Mouse (Mus musculus): ENCODE data around the gene Iqcd. TPM values are rescaled to one million over a fixed set of nuclear protein-coding genes. Genes with fewer than 3 reads are reported as not detected.

The Iqcd gene
- polyA plus RNA-seq, 1 experiment from 2014 or later = 0.60 TPM

DNA sequence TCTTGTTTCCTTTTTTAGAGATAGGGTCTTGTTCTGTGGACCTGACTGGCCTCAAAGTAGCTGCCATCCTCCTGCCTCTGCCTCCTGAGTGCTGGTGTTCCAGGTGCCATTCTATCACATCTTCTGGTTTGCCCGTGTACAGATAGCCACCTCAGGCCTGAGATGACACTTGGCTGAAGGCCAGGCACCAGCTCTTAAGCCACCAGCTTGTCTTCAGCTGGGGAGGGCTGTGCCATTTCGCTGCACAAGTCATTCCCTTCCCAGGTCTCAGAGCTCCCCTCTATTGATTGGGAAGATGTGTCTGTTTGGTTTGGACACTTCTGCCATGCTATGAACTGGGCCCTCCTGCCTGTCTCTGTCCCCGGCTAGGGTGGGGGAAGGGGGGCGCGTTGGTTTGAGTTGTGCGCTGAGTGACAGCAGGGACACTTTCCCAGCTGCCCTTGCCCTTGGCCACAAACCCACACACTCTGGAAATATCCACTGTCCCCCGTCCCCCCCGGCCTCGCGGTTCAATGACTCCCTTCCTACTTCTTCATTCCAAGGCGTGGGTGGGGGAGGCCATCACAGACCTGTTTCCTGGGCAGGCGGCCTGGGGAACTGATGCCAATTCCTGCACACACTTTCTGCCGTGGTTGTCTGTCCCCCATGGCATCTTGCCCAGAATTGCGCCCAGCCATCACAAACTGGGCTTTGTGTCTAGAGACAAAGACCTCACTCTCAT, 54.7 kb downstream of the Iqcd start:
- Histone ChIP-seq H3K4me2 (replicated peaks) (no peak overlapping the region), H3K9me3 (no peaks in the 10 kb centered on the region), H3K27me3 (peaks cover 33% of the 10 kb centered on the region), H3K36me3 (no peaks in the 10 kb centered on the region), H3K4me1 (peaks cover 3% of the 10 kb centered on the region), H3K4me3 (no peak overlapping the region), H3K27ac (replicated peaks) (no peak overlapping the region), H3K9ac (replicated peaks) (no peak overlapping the region)
- WGBS = 86% methylated on average over 14 of the region's 14 CpGs
- ATAC-seq (ENCODE audit: low FRiP score, low read depth) = no peak

DNA sequence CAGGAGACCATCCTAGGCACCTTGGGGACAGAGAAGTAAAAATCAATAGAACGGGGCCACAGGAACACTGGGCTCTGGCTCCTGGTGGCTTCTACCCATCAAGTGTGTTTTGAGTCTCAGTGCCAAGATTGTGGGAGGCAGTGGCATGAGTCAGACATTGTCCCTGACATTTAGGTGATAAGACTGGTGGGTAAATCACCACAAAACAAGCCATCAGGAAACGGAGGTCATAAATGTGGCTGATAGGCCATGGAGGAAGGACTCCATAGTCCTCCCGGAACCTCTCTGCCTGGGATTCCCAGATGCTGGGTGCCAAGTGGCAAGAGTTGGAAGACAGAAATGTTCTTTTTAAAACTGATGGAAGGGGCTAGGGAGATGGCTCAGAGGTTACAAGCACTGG, 55.4 kb downstream of the Iqcd start:
- no peak for ATAC-seq (ENCODE audit: low FRiP score, low read depth)
- Histone ChIP-seq H3K36me3 (no peaks in the 10 kb centered on the region), H3K4me1 (peaks cover 10% of the 10 kb centered on the region), H3K9ac (replicated peaks) (no peak overlapping the region), H3K27ac (replicated peaks) (no peak overlapping the region), H3K9me3 (no peaks in the 10 kb centered on the region), H3K27me3 (peaks cover 40% of the 10 kb centered on the region), H3K4me3 (no peak overlapping the region), H3K4me2 (replicated peaks) (no peak overlapping the region)
- WGBS = 86% methylated on average over 3 of the region's 3 CpGs

DNA sequence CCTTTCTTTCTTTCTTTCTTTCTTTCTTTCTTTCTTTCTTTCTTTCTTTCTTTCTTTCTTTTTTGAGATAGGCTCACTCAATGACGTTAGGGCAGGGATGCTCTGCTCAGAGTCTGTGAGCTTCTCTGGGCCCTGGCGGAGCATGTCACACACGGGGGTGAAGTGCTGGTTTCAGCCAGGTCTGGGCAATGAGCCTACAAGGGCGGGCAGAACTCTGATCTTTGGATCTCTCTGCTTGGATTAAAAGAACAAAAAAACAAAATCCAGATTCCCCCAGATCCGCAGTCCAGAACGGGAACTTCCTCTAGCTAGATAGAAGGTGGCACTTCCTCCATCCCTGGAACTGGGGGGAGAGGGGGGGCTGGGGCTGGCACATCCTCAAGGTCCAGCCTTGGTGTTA, 57.0 kb downstream of the Iqcd start:
- no peak overlapping the region for H3K4me3 ChIP-seq
- 70% methylated on average over 6 of the region's 6 CpGs for WGBS
- no peaks in the 10 kb centered on the region for H3K9me3 ChIP-seq
- no peaks in the 10 kb centered on the region for H3K36me3 ChIP-seq
- no peak overlapping the region for H3K9ac ChIP-seq (replicated peaks)
- no peak for ATAC-seq (ENCODE audit: low FRiP score, low read depth)
- no peak overlapping the region for H3K27ac ChIP-seq (replicated peaks)
- peaks cover 57% of the 10 kb centered on the region for H3K27me3 ChIP-seq
- peaks cover 14% of the 10 kb centered on the region for H3K4me1 ChIP-seq
- H3K4me2 ChIP-seq (replicated peaks) = no peak overlapping the region

DNA sequence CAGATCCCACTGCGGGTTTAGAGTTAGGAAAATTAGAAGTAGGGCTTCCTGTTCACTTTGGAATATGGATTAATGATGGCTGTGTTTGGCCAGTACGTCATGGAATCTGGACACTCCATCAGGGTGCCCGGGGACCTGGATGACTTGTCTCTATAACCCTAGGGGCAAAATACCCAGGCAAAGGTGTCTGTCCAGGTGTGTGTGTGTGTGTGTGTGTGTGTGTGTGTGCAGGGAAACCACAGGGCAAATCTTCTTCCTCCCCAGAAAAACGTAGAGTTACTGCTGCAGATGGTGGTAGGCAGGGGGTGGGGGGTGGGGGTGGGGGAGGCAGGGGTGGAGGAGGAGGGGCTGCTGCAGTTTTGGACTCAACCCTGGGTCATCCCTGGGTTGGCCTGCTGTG, 58.5 kb downstream of the Iqcd start:
- 84% methylated on average over 4 of the region's 4 CpGs for WGBS
- peaks cover 14% of the 10 kb centered on the region for H3K4me1 ChIP-seq
- no peak for ATAC-seq (ENCODE audit: low FRiP score, low read depth)
- no peak overlapping the region for H3K4me2 ChIP-seq (replicated peaks)
- H3K27ac ChIP-seq (replicated peaks) = no peak overlapping the region
- H3K27me3 ChIP-seq = peaks cover 70% of the 10 kb centered on the region
- no peaks in the 10 kb centered on the region for H3K9me3 ChIP-seq
- H3K36me3 ChIP-seq = no peaks in the 10 kb centered on the region
- H3K4me3 ChIP-seq = no peak overlapping the region
- H3K9ac ChIP-seq (replicated peaks) = no peak overlapping the region

DNA sequence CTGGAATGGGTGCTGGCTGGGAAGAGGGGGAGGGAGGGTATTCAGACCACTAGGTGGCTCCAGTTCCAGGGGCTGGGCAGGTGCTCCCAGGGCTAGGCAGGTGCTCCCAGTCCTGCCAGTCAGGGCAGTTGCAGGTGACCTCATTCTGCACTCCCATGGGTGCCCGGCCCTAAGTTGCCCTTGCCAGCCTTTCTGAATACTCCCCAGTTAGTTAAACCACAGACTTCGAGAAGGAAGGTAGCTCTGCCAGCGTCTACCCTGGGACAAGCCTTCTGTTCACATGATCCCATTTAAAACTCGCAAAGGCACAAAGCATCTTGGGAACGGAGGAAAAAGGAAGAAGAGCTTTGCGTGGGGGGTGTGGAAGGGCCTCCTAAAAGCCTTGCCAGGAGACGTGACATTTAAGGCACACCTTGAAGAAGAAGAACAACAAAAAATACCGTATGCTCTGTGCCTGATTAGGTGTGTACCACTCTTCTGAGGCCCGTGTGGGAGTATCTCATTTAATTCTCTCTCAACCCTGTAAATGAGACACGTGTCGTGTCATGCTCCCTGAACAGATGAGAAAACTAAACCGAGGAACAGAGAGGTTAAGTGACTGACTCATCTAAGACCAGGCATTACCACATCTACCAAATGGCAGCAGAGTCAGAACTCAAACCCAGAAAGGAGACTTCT, 59.1 kb downstream of the Iqcd start:
- Histone ChIP-seq H3K36me3 (no peaks in the 10 kb centered on the region), H3K4me1 (peaks cover 14% of the 10 kb centered on the region), H3K4me3 (no peak overlapping the region), H3K9ac (replicated peaks) (no peak overlapping the region), H3K9me3 (no peaks in the 10 kb centered on the region), H3K27me3 (peaks cover 75% of the 10 kb centered on the region), H3K27ac (replicated peaks) (no peak overlapping the region), H3K4me2 (replicated peaks) (no peak overlapping the region)
- ATAC-seq (ENCODE audit: low FRiP score, low read depth) = no peak
- 42% methylated on average over 12 of the region's 12 CpGs for WGBS

DNA sequence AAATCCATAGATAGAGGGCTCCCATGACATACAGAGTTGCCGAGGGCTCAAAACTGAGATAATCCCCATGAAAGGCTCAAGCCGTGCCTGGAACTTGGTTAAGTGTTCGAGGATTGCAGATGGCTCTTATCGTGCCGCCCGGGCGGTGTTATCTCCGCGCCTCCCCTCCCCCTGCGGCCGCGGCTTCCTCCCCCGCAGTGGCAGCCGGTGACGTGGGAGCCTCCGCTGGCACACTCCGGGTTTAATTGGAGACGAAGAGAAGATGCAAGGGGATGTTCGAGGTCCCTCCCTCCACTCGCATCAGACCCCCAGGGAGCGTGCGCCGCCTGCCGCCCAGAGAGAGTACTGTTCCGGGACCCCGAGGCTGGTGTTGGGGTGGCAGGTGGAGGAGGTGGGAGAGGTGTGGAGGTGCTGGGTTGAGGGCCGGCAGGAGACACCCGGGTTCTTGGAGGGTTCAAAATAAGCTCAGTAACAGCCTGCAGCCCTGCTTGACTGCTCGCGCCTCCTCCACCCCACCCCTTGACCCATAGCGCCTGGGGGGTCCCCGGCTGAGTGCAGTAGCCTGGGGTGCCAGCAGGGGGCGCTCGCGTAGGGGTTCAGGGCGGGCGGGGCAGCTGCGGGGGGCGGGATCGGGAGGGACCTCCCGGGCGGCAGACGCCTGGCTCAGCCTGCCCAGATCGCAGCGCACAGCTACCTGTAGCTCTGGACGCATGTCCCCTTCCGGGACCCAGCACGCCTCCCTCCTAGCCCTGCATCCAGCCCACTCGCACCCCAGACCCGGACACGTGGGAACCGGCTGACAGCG, 60.0 kb downstream of the Iqcd start, which contains the start of gene Rasal1:
TSS of gene Rasal1 (plus strand) at position 244 of the 805 bp plus-strand sequence.
- no peaks in the 10 kb centered on the region for H3K9me3 ChIP-seq
- H3K4me1 ChIP-seq = peaks cover 14% of the 10 kb centered on the region
- peak within 1 kb of the TSS; percentile 25 for H3K4me3 ChIP-seq
- no peaks in the 10 kb centered on the region for H3K36me3 ChIP-seq
- H3K27me3 ChIP-seq = peaks cover 75% of the 10 kb centered on the region
- H3K27ac ChIP-seq (replicated peaks) = no peak within 1 kb of the TSS
- 0 out of 2 replicates have a peak within 1 kb of the TSS, but pooled peaks have one; percentile 15 for H3K9ac ChIP-seq (replicated peaks)
- H3K4me2 ChIP-seq (replicated peaks) = peak within 1 kb of the TSS; percentile 45
- ATAC-seq (ENCODE audit: low FRiP score, low read depth) = no peak
- WGBS = under 1% methylated on average over 43 of the region's 53 CpGs

DNA sequence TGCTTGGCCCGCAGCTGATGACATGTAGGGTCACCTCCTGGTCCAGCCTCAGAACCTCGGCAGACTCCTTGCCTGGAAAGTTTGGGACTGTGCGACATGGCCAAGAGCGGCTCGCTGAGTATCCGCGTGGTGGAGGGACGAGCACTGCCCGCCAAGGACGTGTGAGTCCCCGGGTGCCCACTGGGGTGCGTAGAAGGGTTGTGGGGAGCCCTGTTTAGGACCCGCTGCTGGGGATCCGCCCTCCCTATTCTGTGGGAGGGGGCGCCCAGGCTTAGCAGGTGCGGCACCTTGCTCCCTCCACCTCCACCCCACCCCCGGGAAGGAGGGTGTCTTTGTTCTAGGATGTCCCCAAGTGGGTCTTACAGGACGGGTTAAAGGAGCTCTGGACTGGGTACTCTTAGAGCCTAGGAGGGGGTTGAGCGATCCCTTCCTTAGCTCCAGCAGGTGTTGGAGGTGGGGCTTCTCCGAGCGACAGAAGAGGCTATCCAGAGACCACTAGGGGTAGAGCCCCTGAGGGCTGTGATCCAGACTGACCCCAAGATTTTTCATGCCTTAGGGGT, 60.6 kb downstream of the Iqcd start:
- ATAC-seq (ENCODE audit: low FRiP score, low read depth) = no peak; the same call in 1 of the 2 replicates

DNA sequence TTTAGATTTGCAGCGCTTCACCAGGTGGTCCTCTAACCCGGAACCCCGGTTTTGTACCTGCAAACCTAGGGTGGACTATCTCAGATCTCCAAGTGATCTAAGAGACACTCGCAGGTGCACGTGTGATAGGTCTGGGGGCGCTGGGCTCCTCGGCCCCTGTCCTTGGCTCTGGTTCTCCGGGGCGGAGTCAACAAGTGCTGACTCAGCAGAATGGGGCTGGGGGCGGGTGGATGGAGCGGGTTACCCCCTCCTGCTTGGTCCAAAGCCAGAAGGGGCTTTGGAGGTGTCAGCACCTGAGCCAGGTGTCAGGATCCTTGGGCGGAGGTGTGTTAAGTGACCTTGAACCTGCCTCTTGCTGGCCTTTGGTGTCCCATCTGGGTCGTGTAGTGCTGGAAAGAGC, 61.1 kb downstream of the Iqcd start:
- 19% methylated on average over 13 of the region's 13 CpGs for WGBS
- Histone ChIP-seq H3K4me3 (no peak overlapping the region), H3K36me3 (no peaks in the 10 kb centered on the region), H3K4me1 (peaks cover 14% of the 10 kb centered on the region), H3K9me3 (no peaks in the 10 kb centered on the region), H3K27ac (replicated peaks) (no peak overlapping the region), H3K9ac (replicated peaks) (no peak overlapping the region), H3K4me2 (replicated peaks) (no peak overlapping the region), H3K27me3 (peaks cover 78% of the 10 kb centered on the region)
- ATAC-seq (ENCODE audit: low FRiP score, low read depth) = no peak

More for the DNA sequence above, 60.6 kb downstream of the Iqcd start:
- Histone ChIP-seq H3K27me3 (peaks cover 74% of the 10 kb centered on the region), H3K4me3 (peak overlapping the region; percentile 25; the same call in 1 of the 2 replicates), H3K4me2 (replicated peaks) (peak overlapping the region; percentile 45), H3K27ac (replicated peaks) (no peak overlapping the region), H3K9ac (replicated peaks) (no peak overlapping the region), H3K9me3 (no peaks in the 10 kb centered on the region), H3K36me3 (no peaks in the 10 kb centered on the region), H3K4me1 (peaks cover 14% of the 10 kb centered on the region)
- WGBS = 4% methylated on average over 21 of the region's 21 CpGs

DNA sequence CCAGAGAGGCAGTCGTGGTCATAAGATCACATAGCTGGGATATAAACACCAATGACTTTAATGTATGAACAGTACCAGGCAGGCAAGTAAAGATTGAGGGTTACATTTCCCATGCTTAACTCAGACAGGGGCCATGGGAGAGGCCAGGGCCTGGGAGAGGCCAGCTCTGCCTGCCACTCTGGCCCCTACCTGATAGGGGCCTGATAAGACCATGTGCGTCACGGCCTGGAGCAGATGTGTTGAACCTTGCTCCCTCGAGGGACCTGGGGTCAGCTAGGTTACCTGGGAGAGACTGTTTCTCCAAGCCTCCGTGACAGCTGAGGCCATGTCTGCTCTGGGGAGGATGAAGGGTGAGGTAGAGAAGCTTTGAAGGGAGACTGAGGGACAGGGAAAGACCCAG, 62.4 kb downstream of the Iqcd start:
- H3K9ac ChIP-seq (replicated peaks) = no peak overlapping the region
- no peak overlapping the region for H3K4me2 ChIP-seq (replicated peaks)
- no peaks in the 10 kb centered on the region for H3K9me3 ChIP-seq
- H3K27me3 ChIP-seq = peaks cover 75% of the 10 kb centered on the region
- no peaks in the 10 kb centered on the region for H3K36me3 ChIP-seq
- peaks cover 14% of the 10 kb centered on the region for H3K4me1 ChIP-seq
- ATAC-seq (ENCODE audit: low FRiP score, low read depth) = no peak
- H3K4me3 ChIP-seq = no peak overlapping the region
- no peak overlapping the region for H3K27ac ChIP-seq (replicated peaks)
- 84% methylated on average over 5 of the region's 5 CpGs for WGBS

DNA sequence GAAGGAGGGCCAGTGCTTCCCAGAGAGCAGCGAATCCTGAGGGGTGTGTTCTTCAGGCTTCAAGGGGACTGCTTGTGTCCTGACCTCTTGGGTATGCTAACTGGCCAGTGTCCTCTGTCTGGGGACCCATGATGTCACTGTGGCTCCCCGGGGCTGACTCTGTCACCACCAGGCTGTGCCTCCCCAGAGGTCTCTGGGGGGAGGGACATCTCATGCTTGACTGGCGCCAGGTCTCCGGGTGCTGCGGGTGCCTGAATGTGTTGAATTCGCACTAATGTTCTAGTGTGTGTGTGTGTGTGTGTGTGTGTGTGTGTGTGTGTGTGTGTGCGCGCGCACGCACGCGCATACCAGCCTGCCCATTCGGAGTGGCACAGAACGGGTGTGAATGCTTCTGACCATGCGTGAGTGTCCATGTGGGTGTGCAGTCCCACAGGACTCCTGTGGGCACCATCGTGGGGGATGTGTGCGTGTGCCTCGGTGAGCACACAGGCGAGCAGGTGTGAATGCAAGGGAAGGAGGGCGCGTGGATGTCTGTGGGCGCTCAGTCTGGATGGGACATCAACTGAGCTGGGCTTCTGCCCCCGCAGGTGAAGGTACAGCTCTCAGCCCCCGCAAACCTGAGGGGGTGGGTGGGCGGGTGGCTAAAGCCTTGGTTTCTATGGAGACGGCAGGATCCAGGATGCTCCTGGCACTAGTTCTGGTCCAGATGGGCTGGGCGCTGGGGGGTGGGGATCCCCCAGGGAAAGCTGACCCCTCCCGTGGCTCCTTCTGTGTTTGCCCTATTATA, 64.3 kb downstream of the Iqcd start:
- ATAC-seq (ENCODE audit: low FRiP score, low read depth) = no peak
- Histone ChIP-seq H3K27me3 (peaks cover 56% of the 10 kb centered on the region), H3K9me3 (no peaks in the 10 kb centered on the region), H3K9ac (replicated peaks) (no peak overlapping the region), H3K36me3 (no peaks in the 10 kb centered on the region), H3K4me3 (no peak overlapping the region), H3K4me1 (peaks cover 19% of the 10 kb centered on the region), H3K4me2 (replicated peaks) (no peak overlapping the region), H3K27ac (replicated peaks) (no peak overlapping the region)
- WGBS = 84% methylated on average over 28 of the region's 28 CpGs

DNA sequence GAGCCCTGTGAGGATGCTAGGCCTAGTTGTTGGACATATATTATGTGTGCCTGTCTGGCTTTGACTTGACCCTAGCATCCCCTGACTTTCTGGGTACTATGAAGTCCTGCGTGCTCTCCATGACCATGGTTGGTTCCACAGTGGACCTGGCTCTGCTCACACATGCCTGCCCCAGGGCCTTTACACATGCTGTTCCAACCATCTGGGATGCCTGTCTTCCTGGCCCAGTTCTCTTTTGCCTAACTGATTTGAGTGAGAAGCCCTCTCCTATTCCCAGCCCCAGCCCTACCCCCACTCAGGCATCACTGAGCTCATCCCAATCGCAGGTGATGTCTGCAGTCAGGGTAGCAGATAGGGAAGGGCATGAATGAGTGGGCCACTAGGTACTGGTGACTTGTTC, 65.1 kb downstream of the Iqcd start:
- ATAC-seq (ENCODE audit: low FRiP score, low read depth) = no peak
- Histone ChIP-seq H3K27me3 (peaks cover 53% of the 10 kb centered on the region), H3K27ac (replicated peaks) (no peak overlapping the region), H3K36me3 (no peaks in the 10 kb centered on the region), H3K9ac (replicated peaks) (no peak overlapping the region), H3K4me3 (no peak overlapping the region), H3K4me2 (replicated peaks) (no peak overlapping the region), H3K4me1 (peaks cover 13% of the 10 kb centered on the region), H3K9me3 (no peaks in the 10 kb centered on the region)
- WGBS = 87% methylated on average over 2 of the region's 2 CpGs
